In genomic region chr9:42194176-42194575, GRCm38 (mm10) we compare ENCODE assay signal across 28 mouse cellular contexts.
"Had no signal": no experiment of that assay in that cellular context is flagged by ENCODE, and none has a peak within 500 bp of the region (broad histone marks: within the 10 kb centered on the region; RNA-seq: fewer than 3 reads in every experiment).

No protein-coding gene starts in this region.

- H3K9me3 ChIP-seq: embryonic facial prominence, embryonic 10.5 days; embryonic facial prominence, embryonic 12.5 days; embryonic facial prominence, embryonic 13.5 days; embryonic facial prominence, embryonic 15.5 days; forebrain, embryonic 12.5 days; forebrain, embryonic 13.5 days; forebrain, embryonic 15.5 days had no signal

- H3K4me3 ChIP-seq: embryonic facial prominence, embryonic 10.5 days; embryonic facial prominence, embryonic 12.5 days; embryonic facial prominence, embryonic 13.5 days; embryonic facial prominence, embryonic 15.5 days; erythroblast, embryonic 14.5 days; forebrain, embryonic 10.5 days; forebrain, embryonic 12.5 days; forebrain, embryonic 13.5 days; forebrain, embryonic 15.5 days; gastrocnemius, adult 2 months had no signal

- H3K36me3 ChIP-seq: embryonic facial prominence, embryonic 10.5 days; embryonic facial prominence, embryonic 12.5 days; embryonic facial prominence, embryonic 13.5 days; embryonic facial prominence, embryonic 15.5 days; forebrain, embryonic 10.5 days; forebrain, embryonic 12.5 days; forebrain, embryonic 15.5 days had no signal

- H3K27ac ChIP-seq: embryonic facial prominence, embryonic 10.5 days; embryonic facial prominence, embryonic 12.5 days; embryonic facial prominence, embryonic 13.5 days; embryonic facial prominence, embryonic 15.5 days; forebrain, embryonic 10.5 days; forebrain, embryonic 12.5 days; forebrain, embryonic 13.5 days; forebrain, embryonic 15.5 days; gastrocnemius, adult 2 months had no signal

- ATAC-seq: forebrain, embryonic 13.5 days; forebrain, embryonic 14.5 days; forebrain, embryonic 15.5 days; forebrain, embryonic 16.5 days; forebrain, postnatal 0 days had no signal

- H3K9ac ChIP-seq: embryonic facial prominence, embryonic 12.5 days; embryonic facial prominence, embryonic 13.5 days; embryonic facial prominence, embryonic 15.5 days; forebrain, embryonic 12.5 days; forebrain, embryonic 13.5 days; forebrain, embryonic 15.5 days; forebrain, postnatal 0 days had no signal

- DNase-seq: cerebellum, adult 18-20 months; cerebellum, adult 2 months; cerebellum, adult 8-10 months; cerebellum, adult 9-10 months; cerebellum, adult 9-11 months; cerebellum, postnatal 10 days; cerebellum, postnatal 14 days; cerebellum, postnatal 25 days; cerebellum, postnatal 36 days; embryo, embryonic 11 days; forebrain, postnatal 0 days; gastrocnemius, adult 2 months; gastrocnemius, postnatal 10 days; gastrocnemius, postnatal 14 days; gastrocnemius, postnatal 25 days; gastrocnemius, postnatal 36 days; heart, adult 18-20 months had no signal

- H3K4me1 ChIP-seq: embryonic facial prominence, embryonic 12.5 days; embryonic facial prominence, embryonic 13.5 days; embryonic facial prominence, embryonic 15.5 days; forebrain, embryonic 10.5 days; forebrain, embryonic 15.5 days had no signal

- H3K4me2 ChIP-seq: embryonic facial prominence, embryonic 12.5 days; embryonic facial prominence, embryonic 13.5 days; embryonic facial prominence, embryonic 15.5 days; forebrain, embryonic 12.5 days; forebrain, embryonic 13.5 days; forebrain, embryonic 15.5 days had no signal

- H3K27me3 ChIP-seq: embryonic facial prominence, embryonic 12.5 days; embryonic facial prominence, embryonic 13.5 days; embryonic facial prominence, embryonic 15.5 days; forebrain, embryonic 12.5 days; forebrain, embryonic 13.5 days; forebrain, embryonic 15.5 days had no signal
